Mouse (Mus musculus) hematopoietic stem cell, adult 5-6 weeks (primary cell): ENCODE data around the gene Dusp1. TPM values are rescaled to one million over a fixed set of nuclear protein-coding genes. Genes with fewer than 3 reads are reported as not detected.
A peak's percentile ranks its signal among the peaks of the same experiment; 100 is the strongest.

Experiments
- ATAC-seq, 2 experiments: fragments of 125-278 bp in 1 of 2; replicated peaks in 1 of 2; 2 replicates each; pipeline ENCODE4 v1.8.0; 2016 to 2017; ENCODE audit warnings: inconsistent platforms in 2 of 2, mild to moderate bottlenecking in 2 of 2, moderate number of reproducible peaks in 2 of 2, low read depth in 1 of 2, moderate TSS enrichment in 1 of 2; ENCODE audit not compliant: low FRiP score in 2 of 2, poor library complexity in 2 of 2, severe bottlenecking in 2 of 2, insufficient read depth in 1 of 2, low TSS enrichment in 1 of 2
- total RNA-seq: library from RNA; stranded (forward); fragments of 172-1452, 232-1000 nt; gene quantifications from 2 replicates; pipeline ENCODE4 v1.2.3, GENCODE M21; 2017

The Dusp1 gene
- total RNA-seq, 1 experiment from 2014 or later: 247 TPM

DNA sequence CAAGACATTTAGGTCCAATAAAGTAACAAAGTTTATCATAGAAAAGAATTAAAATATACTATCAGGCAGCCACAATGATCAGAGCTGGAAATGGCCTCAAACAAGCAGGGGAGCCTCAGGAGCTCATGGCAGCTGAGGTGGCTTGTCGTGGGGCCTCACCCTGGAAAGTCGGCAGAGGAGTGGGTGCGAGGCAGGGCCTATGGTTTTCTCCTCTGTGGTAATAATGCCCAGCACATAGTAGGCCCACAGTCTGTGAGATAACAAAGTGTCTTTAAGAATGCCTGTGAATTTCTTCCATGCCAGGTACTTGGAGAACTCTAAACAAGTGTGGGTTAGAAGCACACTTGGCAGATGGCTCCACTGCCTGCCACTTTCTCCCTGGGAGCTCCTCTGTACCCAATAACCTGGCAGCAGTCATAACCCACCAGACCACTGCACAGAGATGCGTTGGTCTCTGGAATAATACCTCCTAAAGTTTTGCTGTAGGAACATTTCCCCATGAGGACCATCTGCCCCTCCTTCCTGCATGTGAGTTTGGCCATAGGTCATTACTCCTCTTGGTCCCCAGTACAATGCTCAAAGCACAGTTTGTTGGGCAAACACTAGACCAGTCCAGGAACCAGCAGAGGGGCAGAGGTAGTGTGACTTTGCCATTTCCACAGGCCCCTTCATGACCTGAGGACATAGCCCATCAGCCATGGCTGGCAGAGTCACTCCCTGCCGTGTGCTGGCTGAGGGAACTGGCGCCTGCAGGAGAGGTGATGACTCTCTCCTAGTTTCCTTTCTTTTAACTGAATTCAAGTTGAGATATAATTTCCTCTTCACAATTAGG, 48.3 kb downstream of the Dusp1 start:
- ATAC-seq: no peak

DNA sequence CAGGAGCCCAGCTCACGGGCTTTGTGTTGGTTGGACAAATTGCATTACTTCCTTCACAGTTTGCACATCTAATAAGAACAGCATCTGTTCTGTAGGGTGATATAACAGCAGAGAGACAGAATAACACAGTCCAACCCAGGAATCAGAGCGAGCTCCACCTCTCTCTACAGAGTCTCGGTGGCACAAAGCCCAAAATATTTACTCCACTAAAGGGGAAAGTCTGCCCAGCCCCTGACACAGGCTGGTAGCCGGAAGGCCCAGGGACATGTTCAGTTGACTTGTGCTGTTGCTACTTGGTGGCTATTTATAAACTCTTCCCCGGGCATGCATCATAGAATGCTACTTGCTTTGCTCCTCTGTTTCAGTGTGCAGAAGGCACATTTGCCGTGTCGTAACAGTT, 49.0 kb downstream of the Dusp1 start:
- no peak for ATAC-seq

DNA sequence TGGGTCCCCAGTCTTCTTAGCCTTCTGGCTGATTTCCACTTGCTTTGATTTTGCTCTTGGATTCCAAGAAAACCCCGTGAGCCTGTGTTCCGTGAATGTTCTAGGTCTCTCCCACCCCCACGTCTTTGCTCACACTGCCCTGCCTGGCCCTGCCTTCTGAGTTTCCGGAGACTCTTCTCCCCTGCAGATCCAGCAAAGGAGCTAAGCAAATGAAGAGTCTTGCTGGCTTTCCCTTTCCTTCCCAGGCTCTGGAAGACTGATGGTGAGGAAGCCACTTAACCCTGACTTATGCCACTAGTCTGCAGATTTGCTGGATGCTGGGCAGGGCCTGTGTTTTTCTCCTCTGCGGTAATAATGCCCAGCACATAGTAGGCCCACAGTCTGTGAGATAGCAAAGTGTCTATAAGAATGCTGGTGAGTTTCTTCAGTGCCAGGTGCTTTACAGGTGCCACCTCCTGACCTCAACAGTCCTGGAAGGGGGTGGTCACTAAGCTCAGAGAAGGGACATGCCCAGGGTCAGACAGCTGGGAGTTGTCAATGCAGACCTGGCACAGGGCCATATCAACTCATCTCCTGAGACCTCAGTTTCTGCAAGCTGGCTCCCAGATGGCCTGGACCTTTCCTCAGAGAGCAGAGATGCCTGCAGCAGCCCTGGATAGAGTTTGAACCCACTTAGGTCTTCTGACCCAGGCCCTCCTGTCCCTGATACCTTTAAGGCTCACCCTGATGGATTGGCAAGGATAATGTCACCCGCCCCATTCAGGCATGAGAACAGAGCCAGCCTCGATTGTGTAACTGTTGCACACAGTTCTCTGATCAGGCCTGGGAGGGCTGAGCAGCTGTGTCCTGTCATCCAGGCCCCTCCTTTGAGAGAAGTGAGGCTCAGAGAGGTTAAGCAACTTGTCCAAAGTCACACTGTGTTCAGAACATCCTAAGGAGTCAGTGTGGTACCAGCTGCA, 49.8 kb downstream of the Dusp1 start:
- ATAC-seq: no peak

DNA sequence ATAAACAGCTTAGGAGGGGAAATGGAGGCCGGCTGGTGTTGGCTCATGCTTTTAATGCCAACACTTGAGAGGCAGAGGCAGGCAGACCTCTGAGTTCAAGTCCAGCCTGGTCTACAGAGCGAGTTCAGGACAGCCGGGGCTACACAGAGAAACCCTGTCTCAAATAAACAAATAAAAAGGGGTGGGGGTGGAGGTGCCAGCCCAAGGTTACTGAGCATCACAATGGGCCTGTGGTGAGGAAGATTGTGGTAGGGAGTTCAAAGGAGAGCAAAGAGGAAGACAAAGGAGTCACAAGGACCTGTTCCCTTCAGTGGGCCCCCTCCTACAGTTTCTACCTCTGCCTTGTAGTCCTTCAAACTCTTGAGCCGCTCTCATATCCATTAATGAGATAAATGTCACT, 50.7 kb downstream of the Dusp1 start:
- no peak for ATAC-seq

DNA sequence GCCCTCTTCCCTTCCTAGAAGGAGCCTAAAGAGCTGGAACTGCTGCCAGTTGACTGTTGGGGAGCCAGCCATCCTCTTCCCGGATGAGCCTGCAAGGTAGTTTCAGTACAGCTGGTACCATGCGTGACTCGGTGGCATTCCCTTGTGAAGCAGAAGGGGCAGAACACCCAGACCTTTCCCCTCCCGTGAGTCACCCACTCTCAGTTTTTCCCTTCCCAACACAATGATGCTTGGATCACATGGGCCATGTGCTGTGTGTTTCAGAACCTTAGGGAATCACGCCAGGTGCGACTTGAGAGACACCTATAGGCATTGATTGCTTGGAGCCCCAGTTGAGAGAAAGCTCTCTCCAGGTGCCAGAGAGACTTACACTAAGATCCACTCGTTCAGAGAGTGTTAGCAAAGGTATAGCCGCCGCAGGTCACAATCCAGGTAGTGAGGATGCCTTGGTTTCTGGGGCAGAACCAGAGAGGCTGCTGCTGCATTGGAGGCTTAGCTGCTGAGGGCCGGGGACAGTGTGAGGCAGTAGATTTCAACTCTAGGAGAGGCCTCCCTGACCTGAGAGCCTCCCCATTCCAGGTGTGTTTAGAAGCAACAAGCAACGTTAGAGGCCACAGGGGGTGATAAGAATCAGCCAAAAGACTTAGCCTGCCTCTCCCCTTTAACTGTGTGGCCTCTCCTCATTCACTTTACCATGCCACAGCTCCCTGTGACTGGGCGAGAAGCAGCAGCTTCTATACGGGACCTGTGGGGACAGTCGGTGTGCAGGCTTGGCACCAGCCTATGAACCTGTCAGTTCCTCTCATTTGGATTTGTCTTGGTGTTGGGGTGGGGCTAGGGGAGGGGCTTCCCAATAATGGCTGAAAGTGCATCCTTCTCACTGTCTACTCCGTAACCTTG, 51.5 kb downstream of the Dusp1 start:
- no peak for ATAC-seq

DNA sequence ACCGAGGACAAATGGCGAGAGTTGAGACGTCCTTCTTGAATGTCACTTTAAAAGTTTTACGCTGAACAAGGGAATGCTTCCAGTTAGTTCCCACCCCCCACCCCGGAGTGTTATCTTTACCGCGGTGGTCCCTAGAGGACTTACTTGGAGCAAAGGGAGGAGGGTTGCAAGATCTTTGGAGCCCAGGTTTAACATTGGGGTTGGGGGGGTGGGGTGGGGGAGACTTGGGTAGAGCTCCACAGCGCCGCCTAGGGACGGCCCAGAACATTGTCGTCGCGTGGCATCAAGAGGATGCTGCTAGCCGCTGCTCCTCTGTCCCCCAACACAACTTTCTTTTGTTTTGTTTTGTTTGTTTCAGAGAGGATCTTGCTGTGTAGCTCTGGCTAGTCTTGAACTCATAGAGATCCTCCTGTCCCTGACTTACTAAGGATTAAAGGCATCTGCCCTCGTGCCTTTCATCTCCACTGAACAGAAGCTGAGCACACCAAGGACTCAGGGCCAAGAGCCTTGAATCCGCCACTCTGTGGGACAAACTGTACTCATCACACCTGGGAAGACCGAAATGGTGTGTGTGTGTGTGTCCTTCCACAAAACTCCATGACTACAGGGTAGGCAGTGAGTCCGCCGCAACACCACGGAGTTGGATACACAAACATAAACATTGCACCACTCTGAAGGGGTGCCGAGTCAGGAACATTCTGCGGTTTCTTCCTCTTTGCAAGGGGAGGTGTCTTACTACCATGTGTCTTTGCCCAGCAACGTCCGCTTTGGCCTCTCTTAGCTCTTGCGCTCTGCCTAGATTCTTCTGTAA, 52.8 kb downstream of the Dusp1 start:
- peak in 1 of 2 experiments; percentile 6; a peak in 1 of 4 replicates for ATAC-seq

DNA sequence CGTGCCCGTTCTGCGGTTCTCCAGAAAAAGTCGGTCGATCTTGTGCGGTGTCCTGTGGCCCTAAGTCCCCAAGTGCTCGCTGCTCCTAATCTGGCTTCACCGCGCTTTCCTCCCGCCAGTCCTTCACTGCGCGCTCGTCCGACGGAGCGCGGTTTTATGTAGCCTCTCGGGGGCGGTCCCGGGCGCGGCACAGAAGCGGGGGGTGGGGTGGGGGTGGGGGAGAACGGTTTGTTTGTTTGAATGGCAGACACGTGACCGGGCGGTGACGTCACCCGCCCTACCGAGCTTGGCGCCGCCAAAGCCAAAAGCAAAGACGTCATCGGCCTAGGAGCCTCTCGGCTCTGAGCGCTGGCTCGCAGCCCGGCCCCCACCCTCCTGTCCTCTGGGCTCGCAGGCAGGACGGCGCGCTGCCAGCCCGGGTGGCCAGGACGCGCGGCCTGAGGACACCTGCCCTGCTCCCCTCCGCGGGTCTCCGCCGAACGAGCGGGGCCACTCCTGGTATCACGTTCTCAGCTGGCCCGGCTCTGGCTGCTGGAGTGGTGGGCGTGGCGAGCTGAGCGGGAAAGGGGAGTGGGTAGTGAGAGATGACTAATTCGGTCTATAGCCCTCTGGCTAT, 53.5 kb downstream of the Dusp1 start:
- peak; percentile 56 to 58 for ATAC-seq

DNA sequence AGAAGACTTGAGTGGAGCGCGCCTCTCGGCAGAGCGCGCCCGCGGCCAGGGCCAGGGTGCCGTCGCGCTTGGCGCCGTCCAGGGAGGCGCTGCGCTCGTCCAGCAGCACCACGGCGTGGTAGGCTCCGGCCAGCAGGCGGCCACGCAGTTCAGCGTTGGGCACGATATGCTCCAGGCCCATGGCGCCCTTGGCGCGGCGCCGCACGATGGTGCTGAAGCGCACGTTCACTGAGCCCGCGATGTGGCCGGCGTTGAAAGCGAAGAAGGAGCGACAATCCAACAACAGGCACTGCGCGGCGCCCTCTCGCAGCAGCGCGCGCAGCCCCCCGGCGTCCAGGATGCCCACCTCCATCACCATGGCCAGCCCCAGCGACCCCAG, 54.0 kb downstream of the Dusp1 start:
- peak in 1 of 2 experiments; percentile 4; a peak in 1 of 4 replicates for ATAC-seq

DNA sequence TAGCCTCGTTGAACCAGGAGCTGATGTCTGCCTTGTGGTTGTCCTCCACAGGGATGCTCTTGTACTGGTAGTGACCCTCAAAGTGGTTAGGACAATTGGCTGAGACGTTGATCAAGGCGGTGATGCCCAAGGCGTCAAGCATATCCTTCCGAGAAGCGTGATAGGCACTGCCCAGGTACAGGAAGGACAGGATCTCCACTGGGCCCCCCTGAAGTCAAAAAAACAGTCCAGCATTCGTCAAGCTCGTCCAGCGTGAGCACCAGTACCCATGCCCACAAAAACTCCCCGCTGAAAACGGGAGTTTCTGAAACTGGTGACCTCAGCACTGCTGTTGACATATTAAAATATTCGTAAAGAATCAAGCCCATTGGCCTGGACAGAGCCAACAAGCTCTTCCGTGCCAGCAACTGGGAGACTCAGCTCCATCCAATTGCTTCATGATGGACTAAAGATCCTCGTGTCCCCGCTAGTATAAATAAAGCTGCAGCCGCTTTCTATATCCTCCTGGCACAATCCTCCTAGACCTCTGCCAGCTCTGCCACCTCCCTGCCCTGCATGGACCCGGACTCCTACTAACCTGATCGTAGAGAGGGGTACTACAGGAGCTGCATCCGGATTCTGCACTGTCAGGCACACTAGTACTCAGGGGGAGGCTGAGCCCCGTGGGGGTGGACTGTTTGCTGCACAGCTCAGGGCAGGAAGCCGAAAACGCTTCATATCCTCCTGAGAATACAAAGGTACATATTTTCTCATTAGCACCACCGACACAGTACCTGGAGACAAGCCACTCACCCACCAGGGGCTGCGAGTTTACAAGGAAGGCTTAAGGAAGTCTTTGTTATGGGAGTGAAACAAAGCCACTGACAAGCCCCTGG, 54.7 kb downstream of the Dusp1 start:
- ATAC-seq: no peak

DNA sequence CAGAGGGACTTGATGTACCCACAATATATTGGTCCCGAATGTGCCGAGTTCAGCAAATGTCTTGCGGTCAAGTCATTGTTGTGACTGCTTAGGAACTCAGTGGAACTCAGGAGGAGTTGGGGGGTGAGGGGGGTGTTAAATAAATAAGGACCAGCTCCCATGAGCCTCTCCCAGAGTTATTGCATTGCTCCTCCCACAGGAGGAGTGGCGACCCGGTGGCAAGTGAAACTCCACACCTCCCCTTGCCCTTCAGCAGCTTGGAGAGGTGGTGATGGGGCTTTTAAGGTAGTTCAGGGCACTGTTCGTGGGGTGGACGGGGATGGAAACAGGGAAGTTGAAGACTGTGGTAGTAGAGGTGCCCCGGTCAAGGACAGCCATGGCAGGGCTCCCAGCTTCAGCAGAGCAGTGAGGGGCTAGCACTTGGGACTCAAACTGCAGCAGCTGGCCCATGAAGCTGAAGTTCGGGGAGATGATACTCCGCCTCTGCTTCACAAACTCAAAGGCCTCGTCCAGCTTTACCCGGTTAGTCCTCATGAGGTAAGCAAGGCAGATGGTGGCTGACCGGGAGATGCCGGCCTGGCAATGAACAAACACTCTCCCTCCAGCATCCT, 55.8 kb downstream of the Dusp1 start:
- ATAC-seq: no peak

DNA sequence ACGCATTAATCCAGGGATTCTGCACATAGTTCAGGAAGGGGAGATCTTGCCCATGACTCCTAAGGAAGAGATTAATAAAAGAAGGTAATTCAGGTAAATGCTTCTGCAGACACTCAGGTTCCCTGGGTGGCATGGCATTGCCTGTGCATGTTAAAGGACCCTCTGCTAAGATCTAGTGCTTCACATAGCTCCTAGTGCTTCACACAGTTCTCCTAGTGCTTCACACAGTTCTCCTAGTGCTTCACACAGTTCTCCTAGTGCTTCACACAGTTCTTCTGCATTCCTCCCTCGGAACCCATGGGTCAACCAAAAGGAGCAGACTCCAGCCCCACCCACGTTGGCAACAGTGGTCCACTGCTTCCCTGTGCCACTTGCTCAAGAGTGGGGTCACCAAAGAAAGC, 56.7 kb downstream of the Dusp1 start:
- ATAC-seq: no peak

DNA sequence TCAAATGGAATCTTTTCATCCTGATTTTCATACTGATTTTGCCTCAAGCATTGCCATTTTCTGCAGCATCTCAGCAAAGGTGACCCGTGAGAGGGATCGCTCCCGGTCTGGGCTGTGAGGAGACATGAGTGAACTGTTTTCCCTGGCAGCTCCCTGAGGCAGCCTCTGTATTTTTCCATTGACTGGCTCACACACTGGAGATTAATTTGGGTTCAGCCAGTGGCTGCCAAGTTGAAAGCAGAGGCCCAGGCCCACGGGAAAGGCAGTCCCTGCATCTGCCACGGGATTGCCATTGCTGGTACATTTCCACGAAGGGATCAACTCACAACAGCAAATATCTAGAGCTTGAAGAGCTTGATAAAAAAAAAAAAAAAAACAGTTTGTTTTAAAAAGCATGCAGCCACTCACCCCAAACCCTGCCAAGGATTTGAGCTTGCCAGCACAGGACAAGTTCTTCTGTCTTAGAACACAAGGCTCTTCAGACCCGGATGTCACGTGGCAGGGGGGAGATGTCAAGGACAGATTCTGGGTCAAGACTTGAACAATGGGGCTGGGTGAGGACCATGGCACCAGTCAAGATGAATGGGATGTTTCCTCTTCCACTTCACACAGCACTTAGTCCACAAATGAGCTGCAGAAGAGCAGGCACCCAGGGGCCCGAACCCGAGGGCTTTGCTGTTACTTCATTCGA, 57.8 kb downstream of the Dusp1 start:
- no peak for ATAC-seq

DNA sequence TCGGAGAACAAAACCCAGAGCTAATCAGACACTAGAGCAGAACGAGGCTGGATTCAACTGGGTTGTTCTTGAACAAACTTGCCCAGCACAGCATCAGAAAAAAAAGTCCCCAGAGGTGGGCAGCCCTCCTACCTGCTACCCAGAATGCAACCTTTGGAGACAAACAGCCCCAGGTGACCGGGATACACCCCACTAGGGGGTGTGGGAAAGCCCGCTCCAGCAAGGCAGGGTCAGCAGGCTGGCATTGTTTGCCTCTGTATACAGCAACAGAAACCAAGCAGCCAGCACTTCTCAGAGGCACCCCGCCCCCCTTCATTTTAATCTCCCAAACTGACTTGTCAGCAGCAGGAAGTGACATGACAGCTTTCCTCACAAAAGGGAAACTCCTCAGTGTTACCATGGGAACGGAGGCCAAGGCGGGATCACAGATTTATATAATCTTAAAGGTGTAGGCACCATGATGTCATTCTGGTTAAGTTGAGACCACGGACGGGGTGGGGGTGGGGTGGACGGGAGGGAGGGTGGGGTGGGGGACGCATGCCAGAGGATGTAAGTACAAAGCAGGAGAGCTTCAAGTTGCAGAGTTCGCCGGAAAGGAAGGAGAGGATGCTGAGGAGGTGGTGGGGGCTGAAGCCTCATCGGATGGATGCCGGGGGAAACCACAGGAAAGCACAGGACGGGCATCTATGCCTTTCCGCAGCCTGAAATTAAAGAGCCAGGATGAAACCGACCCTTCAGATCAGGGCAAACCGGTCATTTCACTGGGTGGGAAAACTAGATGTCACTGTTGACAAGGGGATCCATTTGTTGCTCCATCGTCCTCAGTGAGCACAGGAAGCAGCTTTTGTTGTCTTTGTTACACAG, 58.9 kb downstream of the Dusp1 start:
- peak; percentile 51 to 59 for ATAC-seq

DNA sequence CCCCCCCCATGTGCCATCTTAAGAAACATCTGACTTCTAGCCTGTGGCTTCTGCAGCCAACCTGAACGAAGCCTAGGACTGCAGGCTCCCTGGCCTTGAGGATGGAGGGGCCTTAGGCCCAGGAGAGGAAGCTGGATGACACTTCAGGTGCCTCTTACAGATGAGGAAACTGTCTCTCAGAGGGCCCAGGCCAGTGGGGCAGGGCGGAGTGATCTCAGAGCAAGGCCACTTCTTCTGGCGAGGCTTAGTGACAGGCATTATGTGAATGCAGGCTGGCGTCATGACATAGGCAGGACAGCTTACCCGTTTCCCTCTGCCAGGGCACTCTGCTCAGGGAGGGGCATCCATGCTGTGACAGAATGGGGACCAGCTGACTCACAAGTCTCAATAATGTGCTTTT, 60.1 kb downstream of the Dusp1 start:
- no peak for ATAC-seq
